Mouse (Mus musculus): ENCODE data around the gene Atp6v1d. TPM values are rescaled to one million over a fixed set of nuclear protein-coding genes. Genes with fewer than 3 reads are reported as not detected.

Atp6v1d gene
- polyA plus RNA-seq, 1 experiment from 2014 or later = 71.2 TPM

DNA sequence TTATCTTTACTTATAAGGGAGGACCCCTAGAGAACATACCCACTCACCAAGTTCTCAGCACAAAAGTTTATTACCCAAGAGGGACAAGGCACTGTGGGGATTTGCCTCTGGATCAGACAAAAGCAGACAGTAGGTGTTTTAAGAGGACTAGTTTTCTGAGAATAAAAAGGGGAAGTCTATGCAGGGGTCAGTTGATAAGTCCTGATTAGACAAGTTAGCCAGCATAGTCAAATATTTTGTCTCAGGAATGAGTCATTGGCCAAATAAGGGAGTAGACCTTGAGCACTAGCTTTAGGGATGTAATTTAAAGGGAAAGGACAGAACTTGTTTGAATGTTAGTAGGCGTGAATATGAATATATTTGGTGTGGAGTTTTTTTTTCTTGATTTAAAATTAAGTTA lies 6.7 kb upstream of the Atp6v1d start:
- H3K9me3 ChIP-seq (replicated peaks) = no peaks in the 10 kb centered on the region
- H3K9ac ChIP-seq = no peak overlapping the region
- no peak overlapping the region for H3K4me3 ChIP-seq
- peaks cover 31% of the 10 kb centered on the region for H3K36me3 ChIP-seq
- peaks cover 4% of the 10 kb centered on the region for H3K4me1 ChIP-seq (replicated peaks)
- no peaks in the 10 kb centered on the region for H3K27me3 ChIP-seq
- 88% methylated on average over 1 of the region's 1 CpGs for WGBS
- no peak overlapping the region for H3K4me2 ChIP-seq
- H3K27ac ChIP-seq = no peak overlapping the region
- no peak for ATAC-seq (replicated peaks; ENCODE audit: insufficient number of reproducible peaks, insufficient read depth, low FRiP score, low read depth)

DNA sequence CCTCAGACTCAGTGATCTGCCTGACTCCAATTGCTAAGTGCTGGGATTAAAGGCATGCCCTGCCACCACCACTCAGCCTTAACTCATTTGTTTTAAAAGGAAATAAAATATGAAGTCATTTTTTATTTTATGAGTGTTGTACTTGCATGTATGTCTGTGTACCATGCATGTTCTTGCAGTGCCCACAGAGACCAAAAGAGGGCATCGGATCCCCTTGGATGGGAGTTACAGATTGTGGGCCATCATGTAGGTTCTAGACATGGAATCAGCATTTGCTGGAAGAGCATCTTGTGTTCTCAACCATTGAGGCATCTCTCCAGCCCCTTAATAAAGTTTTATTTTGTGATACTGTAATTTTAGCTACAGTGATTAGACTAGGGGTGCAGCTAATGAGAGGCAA lies 4.0 kb upstream of the Atp6v1d start:
- WGBS = 98% methylated on average over 1 of the region's 1 CpGs
- Histone ChIP-seq H3K4me1 (replicated peaks) (peaks cover 12% of the 10 kb centered on the region), H3K9me3 (replicated peaks) (no peaks in the 10 kb centered on the region), H3K4me2 (no peak overlapping the region), H3K4me3 (no peak overlapping the region), H3K36me3 (peaks cover 20% of the 10 kb centered on the region), H3K27me3 (no peaks in the 10 kb centered on the region), H3K9ac (no peak overlapping the region), H3K27ac (no peak overlapping the region)
- ATAC-seq (replicated peaks; ENCODE audit: insufficient number of reproducible peaks, insufficient read depth, low FRiP score, low read depth) = no peak

DNA sequence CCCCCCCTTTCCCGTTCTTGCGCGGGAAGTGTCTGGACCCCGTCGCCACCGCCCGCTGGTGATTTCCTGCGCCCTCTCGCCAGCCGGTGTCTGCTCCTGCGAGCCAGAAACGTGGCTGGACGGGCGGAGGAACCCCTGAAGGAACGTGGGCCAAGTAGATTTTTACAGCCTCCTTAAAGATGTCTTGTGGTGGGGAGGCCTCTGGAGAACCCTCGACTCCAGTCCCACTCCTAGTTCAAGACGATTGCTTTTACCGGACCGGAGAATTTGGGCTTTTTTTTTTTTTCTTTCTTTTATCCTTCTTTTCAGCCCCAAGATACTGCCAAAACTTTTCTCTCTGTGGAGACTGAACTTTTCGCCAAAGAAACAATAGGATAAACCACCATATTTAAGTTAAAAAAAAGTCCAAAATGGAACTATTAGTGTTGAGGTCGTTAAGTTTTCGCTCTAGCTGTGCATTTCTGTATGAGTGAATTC lies 854 bp upstream of the Atp6v1d start:
- ATAC-seq (replicated peaks; ENCODE audit: insufficient number of reproducible peaks, insufficient read depth, low FRiP score, low read depth) = peak; percentile 34
- under 1% methylated on average over 22 of the region's 22 CpGs for WGBS
- H3K36me3 ChIP-seq = peaks cover 4% of the 10 kb centered on the region; the same call in 1 of the 2 replicates
- H3K4me1 ChIP-seq (replicated peaks) = peaks cover 23% of the 10 kb centered on the region
- H3K27me3 ChIP-seq = no peaks in the 10 kb centered on the region
- peak overlapping the region; percentile 73 for H3K9ac ChIP-seq
- peak overlapping the region; percentile 76 for H3K4me3 ChIP-seq
- no peaks in the 10 kb centered on the region for H3K9me3 ChIP-seq (replicated peaks)
- H3K27ac ChIP-seq = peak overlapping the region; percentile 84
- peak overlapping the region; percentile 73 for H3K4me2 ChIP-seq

DNA sequence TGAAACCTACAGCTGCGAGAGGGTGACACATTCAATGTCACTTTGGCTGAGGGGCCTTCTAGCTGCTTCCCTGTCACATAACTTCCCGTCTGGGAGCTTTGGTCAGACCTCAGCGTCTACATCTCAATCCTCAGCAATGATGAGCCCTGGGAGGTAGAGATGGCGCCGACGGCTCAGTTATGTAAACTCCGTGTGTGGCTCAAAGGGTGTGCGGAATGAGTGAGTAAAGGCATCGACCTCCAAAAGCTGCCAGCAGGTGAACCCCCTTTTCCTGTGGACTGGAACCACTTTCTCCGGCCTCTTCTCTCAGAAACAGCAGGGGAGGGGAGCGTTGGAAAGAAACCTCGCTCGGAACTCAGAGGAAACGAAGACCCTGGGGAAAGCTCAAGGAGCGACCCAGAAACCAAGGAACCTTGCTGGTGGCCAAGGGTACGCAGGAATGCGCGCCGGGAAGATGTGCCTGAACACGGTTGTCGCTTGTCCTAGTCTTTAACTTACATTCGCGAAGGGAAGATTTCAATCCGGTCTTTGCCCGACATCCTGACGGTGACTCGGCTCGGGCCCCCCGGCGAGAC lies 430 bp downstream of the Atp6v1d start:
- H3K9ac ChIP-seq = peak overlapping the region; percentile 80
- peak overlapping the region; percentile 80 for H3K27ac ChIP-seq
- H3K9me3 ChIP-seq (replicated peaks) = no peaks in the 10 kb centered on the region
- H3K4me3 ChIP-seq = peak overlapping the region; percentile 76
- WGBS = under 1% methylated on average over 30 of the region's 30 CpGs
- no peaks in the 10 kb centered on the region for H3K27me3 ChIP-seq
- peak; percentile 4; the same call in 1 of the 2 replicates for ATAC-seq (replicated peaks; ENCODE audit: insufficient number of reproducible peaks, insufficient read depth, low FRiP score, low read depth)
- H3K4me1 ChIP-seq (replicated peaks) = peaks cover 23% of the 10 kb centered on the region
- H3K36me3 ChIP-seq = peaks cover 11% of the 10 kb centered on the region
- H3K4me2 ChIP-seq = peak overlapping the region; percentile 64

DNA sequence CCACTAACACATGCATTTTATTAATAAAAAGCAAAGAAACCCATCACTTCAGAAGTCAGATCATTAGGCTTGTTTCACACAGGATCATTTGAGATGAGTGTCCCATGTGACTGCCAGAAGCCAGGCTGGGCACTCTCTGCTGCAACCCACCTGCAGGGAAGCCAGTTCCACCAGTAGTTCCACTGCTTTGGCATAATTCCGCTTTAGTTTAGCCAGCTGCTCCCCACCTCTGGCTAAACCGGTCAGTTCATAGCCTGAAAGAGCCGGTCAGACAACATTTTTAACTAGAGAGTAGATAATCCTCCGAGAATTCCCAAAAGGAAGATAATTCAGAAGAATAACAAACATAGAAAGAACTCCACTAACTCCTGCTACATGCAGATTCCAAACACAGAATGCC lies 13.2 kb downstream of the Atp6v1d start:
- H3K27ac ChIP-seq = no peak overlapping the region
- WGBS = 92% methylated on average over 4 of the region's 4 CpGs
- peaks cover 54% of the 10 kb centered on the region for H3K36me3 ChIP-seq
- no peak for ATAC-seq (replicated peaks; ENCODE audit: insufficient number of reproducible peaks, insufficient read depth, low FRiP score, low read depth)
- no peak overlapping the region for H3K4me2 ChIP-seq
- no peaks in the 10 kb centered on the region for H3K4me1 ChIP-seq (replicated peaks)
- no peaks in the 10 kb centered on the region for H3K27me3 ChIP-seq
- no peaks in the 10 kb centered on the region for H3K9me3 ChIP-seq (replicated peaks)
- H3K4me3 ChIP-seq = no peak overlapping the region
- no peak overlapping the region for H3K9ac ChIP-seq

DNA sequence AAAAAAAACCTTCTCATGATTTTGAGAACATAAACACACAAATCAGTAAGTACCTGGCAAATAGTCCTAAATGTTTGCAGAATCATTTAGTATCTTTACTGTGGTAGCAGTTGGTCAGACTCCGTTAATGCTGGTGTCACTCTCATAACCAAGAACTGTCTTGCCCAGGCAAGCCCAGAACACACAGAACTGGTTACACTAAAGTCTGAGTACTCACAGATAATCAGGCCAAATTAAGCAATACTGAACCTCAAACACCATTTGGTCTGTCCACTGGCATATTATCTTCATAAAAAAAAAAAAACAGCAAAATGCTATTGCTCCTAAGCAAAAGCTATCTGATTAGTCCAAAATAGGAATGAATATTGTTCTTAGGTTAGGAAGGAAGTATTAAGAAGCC lies 19.0 kb downstream of the Atp6v1d start:
- no peak overlapping the region for H3K4me3 ChIP-seq
- H3K27ac ChIP-seq = no peak overlapping the region
- H3K27me3 ChIP-seq = no peaks in the 10 kb centered on the region
- H3K4me1 ChIP-seq (replicated peaks) = no peaks in the 10 kb centered on the region
- peaks cover 60% of the 10 kb centered on the region for H3K36me3 ChIP-seq
- H3K4me2 ChIP-seq = no peak overlapping the region
- no peak overlapping the region for H3K9ac ChIP-seq
- 87% methylated on average over 1 of the region's 1 CpGs for WGBS
- no peaks in the 10 kb centered on the region for H3K9me3 ChIP-seq (replicated peaks)
- no peak for ATAC-seq (replicated peaks; ENCODE audit: insufficient number of reproducible peaks, insufficient read depth, low FRiP score, low read depth)

DNA sequence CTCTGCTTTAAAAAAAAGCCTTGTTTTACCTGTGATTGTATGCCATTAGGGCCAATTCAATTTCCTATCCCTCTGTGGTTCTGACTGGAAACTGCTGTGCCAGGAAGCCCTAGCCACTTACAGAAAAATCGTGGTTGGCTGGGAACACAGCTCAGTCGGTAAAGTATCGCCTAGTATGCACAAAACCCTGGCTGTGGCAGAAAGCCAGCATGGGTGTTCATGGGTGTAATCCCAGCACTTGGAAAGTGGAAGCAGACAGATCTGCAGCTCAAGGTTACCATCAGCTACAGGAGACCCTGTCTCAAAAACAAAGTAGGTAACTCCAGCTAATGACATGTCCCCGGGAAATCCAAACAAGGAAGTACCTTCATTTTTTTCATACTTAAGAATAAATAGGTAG lies 21.5 kb downstream of the Atp6v1d start:
- H3K36me3 ChIP-seq = peaks cover 63% of the 10 kb centered on the region

DNA sequence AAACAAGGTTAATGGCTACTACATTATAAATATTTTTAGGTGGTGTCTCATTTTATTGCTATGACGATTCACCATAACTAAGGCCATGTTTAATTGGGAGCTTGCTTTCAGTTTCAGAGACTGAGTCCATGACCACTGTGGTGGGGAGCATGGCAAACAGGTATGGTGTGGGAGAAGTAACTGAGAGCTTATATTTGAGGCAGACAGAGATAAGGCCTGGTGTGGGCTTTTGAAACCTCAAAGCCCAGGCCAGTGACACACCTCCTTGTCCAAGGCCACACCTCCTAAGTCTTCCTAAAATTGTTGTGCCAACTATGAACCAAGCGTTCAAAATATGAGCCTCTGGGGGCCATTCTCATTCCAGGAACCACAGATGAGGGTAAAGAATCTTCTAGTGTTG lies 26.9 kb downstream of the Atp6v1d start:
- Histone ChIP-seq H3K9me3 (replicated peaks) (no peaks in the 10 kb centered on the region), H3K27ac (no peak overlapping the region), H3K4me2 (no peak overlapping the region), H3K36me3 (peaks cover 42% of the 10 kb centered on the region), H3K27me3 (no peaks in the 10 kb centered on the region), H3K4me3 (no peak overlapping the region), H3K4me1 (replicated peaks) (no peaks in the 10 kb centered on the region), H3K9ac (no peak overlapping the region)
- ATAC-seq (replicated peaks; ENCODE audit: insufficient number of reproducible peaks, insufficient read depth, low FRiP score, low read depth) = no peak
- WGBS = 84% methylated on average over 2 of the region's 2 CpGs

More for the DNA sequence above, 21.5 kb downstream of the Atp6v1d start:
- WGBS = 67% methylated on average over 4 of the region's 4 CpGs
- no peak overlapping the region for H3K4me3 ChIP-seq
- no peak overlapping the region for H3K4me2 ChIP-seq
- H3K9me3 ChIP-seq (replicated peaks) = no peaks in the 10 kb centered on the region
- H3K9ac ChIP-seq = no peak overlapping the region
- H3K27ac ChIP-seq = no peak overlapping the region
- no peaks in the 10 kb centered on the region for H3K27me3 ChIP-seq
- no peak for ATAC-seq (replicated peaks; ENCODE audit: insufficient number of reproducible peaks, insufficient read depth, low FRiP score, low read depth)
- no peaks in the 10 kb centered on the region for H3K4me1 ChIP-seq (replicated peaks)

DNA sequence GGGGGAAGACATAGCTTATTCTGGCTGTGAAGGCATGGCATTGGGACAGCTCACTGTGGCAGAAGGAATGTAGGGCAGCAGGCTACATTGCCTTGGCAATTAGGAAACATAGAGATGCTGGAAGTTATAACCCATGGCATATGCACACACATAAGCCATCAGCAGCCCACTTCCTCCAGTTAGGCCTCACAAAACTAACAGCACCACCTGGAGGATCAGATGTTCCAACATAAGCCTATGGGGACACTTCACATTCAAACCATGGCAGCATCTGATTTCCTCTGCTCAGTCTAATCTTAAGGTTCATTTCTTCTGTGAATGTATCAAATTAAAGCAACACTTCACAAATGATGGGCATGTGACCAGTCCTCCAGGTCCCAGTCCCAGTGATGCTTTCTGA lies 47.0 kb downstream of the Atp6v1d start:
- H3K27me3 ChIP-seq = no peaks in the 10 kb centered on the region
- H3K9me3 ChIP-seq (replicated peaks) = no peaks in the 10 kb centered on the region
- no peak overlapping the region for H3K4me3 ChIP-seq
- H3K27ac ChIP-seq = no peak overlapping the region
- no peaks in the 10 kb centered on the region for H3K36me3 ChIP-seq
- H3K4me2 ChIP-seq = no peak overlapping the region
- ATAC-seq (replicated peaks; ENCODE audit: insufficient number of reproducible peaks, insufficient read depth, low FRiP score, low read depth) = no peak
- H3K4me1 ChIP-seq (replicated peaks) = no peaks in the 10 kb centered on the region
- no peak overlapping the region for H3K9ac ChIP-seq

DNA sequence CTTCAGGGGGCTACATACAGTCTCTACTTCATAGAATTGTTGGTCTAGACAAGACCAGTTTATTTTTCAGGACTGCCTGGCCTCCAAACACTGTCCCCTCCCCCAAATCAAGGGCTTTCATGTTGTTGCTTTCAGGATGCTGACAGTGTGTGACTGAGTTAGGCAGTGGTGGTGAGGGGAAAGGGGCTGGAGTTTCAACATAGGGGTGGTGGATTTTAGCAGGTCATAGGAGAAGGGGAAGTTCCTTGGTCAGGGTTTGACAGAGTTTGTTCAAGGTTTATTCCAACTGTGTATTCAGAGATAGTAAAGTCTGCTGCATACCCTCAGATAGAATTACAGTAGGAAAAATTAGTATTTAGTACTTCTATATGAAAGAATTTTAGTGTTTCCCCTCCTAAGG lies 59.6 kb downstream of the Atp6v1d start:
- no peaks in the 10 kb centered on the region for H3K9me3 ChIP-seq (replicated peaks)
- no peak overlapping the region for H3K27ac ChIP-seq
- no peak overlapping the region for H3K4me2 ChIP-seq
- H3K27me3 ChIP-seq = no peaks in the 10 kb centered on the region
- peaks cover 17% of the 10 kb centered on the region; the same call in 1 of the 2 replicates for H3K36me3 ChIP-seq
- H3K9ac ChIP-seq = no peak overlapping the region
- ATAC-seq (replicated peaks; ENCODE audit: insufficient number of reproducible peaks, insufficient read depth, low FRiP score, low read depth) = no peak
- no peak overlapping the region for H3K4me3 ChIP-seq
- H3K4me1 ChIP-seq (replicated peaks) = 0 out of 2 replicates have a peak, but pooled peaks cover 2% of the 10 kb centered on the region

DNA sequence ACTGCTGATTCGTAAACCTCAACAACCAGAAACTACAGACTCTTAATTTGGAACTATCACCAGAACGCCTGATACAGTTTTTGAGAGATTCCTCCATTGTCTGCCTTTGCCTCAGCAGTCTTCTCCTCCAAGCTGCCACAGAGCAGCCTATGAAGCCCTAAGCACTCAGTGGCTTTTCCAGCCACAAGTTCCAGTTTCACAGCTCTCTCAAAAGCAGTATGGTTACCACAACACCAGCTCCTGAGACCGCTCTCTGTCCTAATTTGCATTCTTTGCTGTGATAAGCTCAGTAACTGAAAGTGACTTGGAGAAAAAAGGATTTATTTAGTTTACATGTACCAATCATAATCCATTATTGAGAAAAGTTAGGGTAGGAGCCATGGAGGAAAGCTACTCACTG lies 61.4 kb downstream of the Atp6v1d start:
- ATAC-seq (replicated peaks; ENCODE audit: insufficient number of reproducible peaks, insufficient read depth, low FRiP score, low read depth) = no peak
- Histone ChIP-seq H3K9me3 (replicated peaks) (no peaks in the 10 kb centered on the region), H3K4me1 (replicated peaks) (0 out of 2 replicates have a peak, but pooled peaks cover 2% of the 10 kb centered on the region), H3K27me3 (no peaks in the 10 kb centered on the region), H3K9ac (no peak overlapping the region), H3K36me3 (peaks cover 17% of the 10 kb centered on the region; the same call in 1 of the 2 replicates), H3K4me3 (no peak overlapping the region), H3K27ac (no peak overlapping the region), H3K4me2 (no peak overlapping the region)
- 72% methylated on average over 3 of the region's 3 CpGs for WGBS

DNA sequence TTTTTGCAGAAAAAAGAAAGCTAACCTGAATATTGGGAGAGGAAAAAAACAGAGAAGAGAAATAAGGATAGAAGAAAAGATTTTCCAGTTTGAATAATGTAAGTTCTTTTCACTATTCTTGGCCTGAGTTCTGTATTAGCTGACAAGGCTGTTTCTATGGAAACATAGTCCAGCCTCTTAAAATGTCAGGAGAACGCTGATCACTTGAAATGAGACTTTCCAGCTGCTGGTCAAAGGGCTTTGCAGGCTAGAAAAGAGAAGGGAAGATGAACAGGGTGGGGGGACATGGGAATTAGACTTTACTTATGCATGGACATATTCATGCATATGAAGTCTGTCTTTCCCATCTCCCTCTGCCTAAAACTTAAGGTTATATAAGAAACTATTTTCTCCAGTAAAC lies 67.2 kb downstream of the Atp6v1d start:
- Histone ChIP-seq H3K4me3 (no peak overlapping the region), H3K4me1 (replicated peaks) (no peaks in the 10 kb centered on the region), H3K27me3 (no peaks in the 10 kb centered on the region), H3K9ac (no peak overlapping the region), H3K9me3 (replicated peaks) (no peaks in the 10 kb centered on the region), H3K4me2 (no peak overlapping the region), H3K36me3 (peaks cover 17% of the 10 kb centered on the region; the same call in 1 of the 2 replicates), H3K27ac (no peak overlapping the region)
- no peak for ATAC-seq (replicated peaks; ENCODE audit: insufficient number of reproducible peaks, insufficient read depth, low FRiP score, low read depth)
- WGBS = 20% methylated on average over 1 of the region's 1 CpGs
